Mouse (Mus musculus): ENCODE measurements around the gene Cd47. TPM values are rescaled to one million over a fixed set of nuclear protein-coding genes. Genes with fewer than 3 reads are reported as not detected.

The Cd47 gene
- polyA plus RNA-seq, 1 experiment from 2014 or later: 38.4 TPM

- no peak for DNase-seq (ENCODE audit: low spot score)
- Histone ChIP-seq H3K27me3 (ENCODE audit: low read depth, poor library complexity, severe bottlenecking) (no peaks in the 10 kb centered on the region), H3K27ac (replicated peaks) (no peak overlapping the region), H3K9me3 (replicated peaks) (no peaks in the 10 kb centered on the region), H3K4me3 (no peak overlapping the region), H3K36me3 (no peaks in the 10 kb centered on the region), H3K4me1 (peaks cover 6% of the 10 kb centered on the region)
- WGBS: 92% methylated on average over 1 of the region's 1 CpGs
Observed at GRCm38 (mm10) chr16:49773068-49773467, 27.3 kb upstream of the Cd47 start.

GRCm38 (mm10) chr16:49774059-49775001 lies 26.0 kb upstream of the Cd47 start:
- H3K36me3 ChIP-seq: no peaks in the 10 kb centered on the region
- no peaks in the 10 kb centered on the region for H3K27me3 ChIP-seq (ENCODE audit: low read depth, poor library complexity, severe bottlenecking)
- no peaks in the 10 kb centered on the region for H3K4me1 ChIP-seq
- H3K9me3 ChIP-seq (replicated peaks): no peaks in the 10 kb centered on the region
- H3K27ac ChIP-seq (replicated peaks): no peak overlapping the region
- H3K4me3 ChIP-seq: no peak overlapping the region
- WGBS: 88% methylated on average over 18 of the region's 18 CpGs
- DNase-seq (ENCODE audit: low spot score): no peak

DNA sequence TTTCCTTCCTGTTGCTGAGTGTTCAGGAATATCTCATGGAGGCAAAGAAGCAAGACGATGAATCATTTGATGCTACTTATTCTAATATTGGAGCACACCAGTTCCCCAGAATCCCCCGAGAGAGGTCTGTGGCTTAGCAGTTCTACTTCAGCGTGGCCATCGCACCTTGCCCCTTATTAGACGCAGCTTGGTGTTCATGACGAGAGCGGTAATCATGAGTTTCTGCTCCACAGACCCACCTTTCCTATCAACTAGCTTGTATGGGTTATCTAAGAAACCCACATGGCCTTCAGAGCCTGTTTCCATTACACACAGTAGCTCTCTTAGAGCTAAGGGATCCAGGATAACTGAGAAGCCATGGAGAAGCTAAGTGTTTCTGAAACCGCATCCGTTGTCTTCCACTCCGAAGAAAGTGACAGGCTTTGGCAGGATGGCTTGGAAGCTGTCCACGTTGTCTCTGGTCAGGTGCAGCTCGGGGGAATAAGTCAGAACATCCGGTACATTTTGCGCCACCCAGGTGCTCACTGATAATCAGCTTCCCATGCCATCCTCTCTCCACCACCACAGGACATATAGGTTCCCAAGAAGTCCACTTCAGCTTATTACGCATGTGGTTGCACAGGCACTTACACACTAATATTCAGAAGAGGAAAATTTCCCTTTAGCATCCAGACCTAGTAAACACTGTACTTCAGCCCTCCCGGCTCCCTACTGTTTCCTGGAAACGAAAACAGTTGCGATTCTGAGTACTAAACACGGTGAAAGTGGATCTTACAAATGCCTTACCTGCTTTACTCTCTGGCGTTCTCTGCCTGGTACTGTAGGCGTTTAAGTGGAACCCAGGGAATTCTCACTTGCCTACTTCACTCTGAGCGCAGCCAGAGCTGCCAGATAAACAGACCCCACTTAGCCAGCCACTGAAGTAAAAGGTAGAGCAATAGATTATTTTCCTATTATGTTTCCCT lies 25.0 kb upstream of the Cd47 start:
- DNase-seq (ENCODE audit: low spot score): no peak
- 90% methylated on average over 22 of the region's 22 CpGs for WGBS
- Histone ChIP-seq H3K4me1 (no peaks in the 10 kb centered on the region), H3K9me3 (replicated peaks) (no peaks in the 10 kb centered on the region), H3K4me3 (no peak overlapping the region), H3K27me3 (ENCODE audit: low read depth, poor library complexity, severe bottlenecking) (no peaks in the 10 kb centered on the region), H3K36me3 (no peaks in the 10 kb centered on the region), H3K27ac (replicated peaks) (no peak overlapping the region)

- WGBS: 88% methylated on average over 7 of the region's 7 CpGs
- Histone ChIP-seq H3K4me3 (no peak overlapping the region), H3K36me3 (no peaks in the 10 kb centered on the region), H3K27me3 (ENCODE audit: low read depth, poor library complexity, severe bottlenecking) (no peaks in the 10 kb centered on the region), H3K4me1 (no peaks in the 10 kb centered on the region), H3K27ac (replicated peaks) (no peak overlapping the region), H3K9me3 (replicated peaks) (no peaks in the 10 kb centered on the region)
- no peak for DNase-seq (ENCODE audit: low spot score)
Observed at GRCm38 (mm10) chr16:49776981-49777380, 23.4 kb upstream of the Cd47 start.

- Histone ChIP-seq H3K27ac (replicated peaks) (no peak overlapping the region), H3K36me3 (no peaks in the 10 kb centered on the region), H3K9me3 (replicated peaks) (no peaks in the 10 kb centered on the region), H3K4me3 (no peak overlapping the region), H3K27me3 (ENCODE audit: low read depth, poor library complexity, severe bottlenecking) (no peaks in the 10 kb centered on the region), H3K4me1 (no peaks in the 10 kb centered on the region)
- DNase-seq (ENCODE audit: low spot score): no peak
- WGBS: 89% methylated on average over 5 of the region's 5 CpGs
Observed at GRCm38 (mm10) chr16:49781556-49782156, 18.7 kb upstream of the Cd47 start.

GRCm38 (mm10) chr16:49783369-49783768 lies 17.0 kb upstream of the Cd47 start:
- Histone ChIP-seq H3K4me1 (no peaks in the 10 kb centered on the region), H3K36me3 (no peaks in the 10 kb centered on the region), H3K9me3 (replicated peaks) (no peaks in the 10 kb centered on the region), H3K27ac (replicated peaks) (no peak overlapping the region), H3K27me3 (ENCODE audit: low read depth, poor library complexity, severe bottlenecking) (no peaks in the 10 kb centered on the region), H3K4me3 (no peak overlapping the region)
- DNase-seq (ENCODE audit: low spot score): no peak

DNA sequence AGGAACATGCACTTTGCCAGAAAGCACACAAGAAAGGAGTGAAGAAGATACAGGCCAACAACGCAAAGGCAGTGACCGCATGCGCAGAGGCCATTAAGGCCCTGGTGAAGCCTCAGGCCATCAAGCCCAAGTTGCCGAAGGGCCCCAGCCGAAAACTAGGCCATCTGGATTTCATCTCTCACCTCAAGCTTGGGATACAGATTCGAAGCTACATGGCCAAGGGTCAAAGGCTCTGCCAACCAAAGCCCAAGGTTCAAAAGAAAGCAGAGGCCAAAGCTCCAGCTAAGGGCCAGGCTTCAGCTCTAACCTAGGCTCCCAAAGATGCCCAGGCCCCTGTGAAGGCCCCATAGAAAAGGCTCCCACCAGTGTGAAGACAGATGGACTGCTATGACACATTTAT lies 14.2 kb upstream of the Cd47 start:
- H3K27ac ChIP-seq (replicated peaks): no peak overlapping the region
- WGBS: 91% methylated on average over 6 of the region's 6 CpGs
- no peak for DNase-seq (ENCODE audit: low spot score)
- H3K27me3 ChIP-seq (ENCODE audit: low read depth, poor library complexity, severe bottlenecking): no peaks in the 10 kb centered on the region
- no peaks in the 10 kb centered on the region for H3K9me3 ChIP-seq (replicated peaks)
- H3K4me3 ChIP-seq: no peak overlapping the region
- no peaks in the 10 kb centered on the region for H3K36me3 ChIP-seq
- H3K4me1 ChIP-seq: no peaks in the 10 kb centered on the region

- Histone ChIP-seq H3K36me3 (no peaks in the 10 kb centered on the region), H3K27me3 (ENCODE audit: low read depth, poor library complexity, severe bottlenecking) (no peaks in the 10 kb centered on the region), H3K4me1 (no peaks in the 10 kb centered on the region), H3K4me3 (no peak overlapping the region), H3K27ac (replicated peaks) (no peak overlapping the region), H3K9me3 (replicated peaks) (no peaks in the 10 kb centered on the region)
- WGBS: 93% methylated on average over 5 of the region's 5 CpGs
- no peak for DNase-seq (ENCODE audit: low spot score)
Observed at GRCm38 (mm10) chr16:49787714-49788113, 12.6 kb upstream of the Cd47 start.

- no peaks in the 10 kb centered on the region for H3K27me3 ChIP-seq (ENCODE audit: low read depth, poor library complexity, severe bottlenecking)
- no peak for DNase-seq (ENCODE audit: low spot score)
- WGBS: 86% methylated on average over 9 of the region's 9 CpGs
- no peak overlapping the region for H3K27ac ChIP-seq (replicated peaks)
- no peaks in the 10 kb centered on the region for H3K9me3 ChIP-seq (replicated peaks)
- no peaks in the 10 kb centered on the region for H3K36me3 ChIP-seq
- H3K4me1 ChIP-seq: no peaks in the 10 kb centered on the region
- no peak overlapping the region for H3K4me3 ChIP-seq
Observed at GRCm38 (mm10) chr16:49790575-49791465, 9.5 kb upstream of the Cd47 start.

- Histone ChIP-seq H3K9me3 (replicated peaks) (no peaks in the 10 kb centered on the region), H3K27me3 (ENCODE audit: low read depth, poor library complexity, severe bottlenecking) (no peaks in the 10 kb centered on the region), H3K4me3 (no peak overlapping the region), H3K36me3 (no peaks in the 10 kb centered on the region), H3K27ac (replicated peaks) (no peak overlapping the region), H3K4me1 (no peaks in the 10 kb centered on the region)
- WGBS: 89% methylated on average over 9 of the region's 9 CpGs
- no peak for DNase-seq (ENCODE audit: low spot score)
Observed at GRCm38 (mm10) chr16:49792446-49792878, 7.9 kb upstream of the Cd47 start.

DNA sequence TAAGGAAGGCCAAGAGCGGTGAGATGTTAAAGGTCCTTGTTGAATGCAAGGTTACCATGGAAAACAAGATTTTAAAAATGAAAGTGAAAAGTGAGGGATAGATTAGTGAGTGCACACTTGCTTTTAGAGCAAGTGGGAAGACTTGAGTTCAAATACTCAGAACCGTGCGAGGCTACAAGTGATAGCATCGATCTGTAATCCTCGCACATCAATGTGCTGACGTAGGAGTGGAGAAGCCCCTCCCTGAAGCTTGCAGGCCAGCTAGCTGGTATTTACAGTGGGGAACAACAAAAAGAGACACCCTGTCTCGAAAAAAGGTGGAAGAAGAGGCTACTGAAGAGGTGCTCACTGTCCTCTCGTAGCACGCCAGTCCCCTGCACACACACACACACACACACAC lies 6.7 kb upstream of the Cd47 start:
- 90% methylated on average over 9 of the region's 9 CpGs for WGBS

GRCm38 (mm10) chr16:49796271-49796670 lies 4.1 kb upstream of the Cd47 start:
- no peak for DNase-seq (ENCODE audit: low spot score)
- H3K4me3 ChIP-seq: no peak overlapping the region
- no peaks in the 10 kb centered on the region for H3K27me3 ChIP-seq (ENCODE audit: low read depth, poor library complexity, severe bottlenecking)
- 94% methylated on average over 2 of the region's 2 CpGs for WGBS
- no peaks in the 10 kb centered on the region for H3K36me3 ChIP-seq
- H3K9me3 ChIP-seq (replicated peaks): no peaks in the 10 kb centered on the region
- no peak overlapping the region for H3K27ac ChIP-seq (replicated peaks)
- no peaks in the 10 kb centered on the region for H3K4me1 ChIP-seq

More for the DNA sequence above, 6.7 kb upstream of the Cd47 start:
- H3K36me3 ChIP-seq: no peaks in the 10 kb centered on the region
- no peaks in the 10 kb centered on the region for H3K9me3 ChIP-seq (replicated peaks)
- no peak for DNase-seq (ENCODE audit: low spot score)
- H3K27ac ChIP-seq (replicated peaks): no peak overlapping the region
- no peaks in the 10 kb centered on the region for H3K4me1 ChIP-seq
- no peak overlapping the region for H3K4me3 ChIP-seq
- H3K27me3 ChIP-seq (ENCODE audit: low read depth, poor library complexity, severe bottlenecking): no peaks in the 10 kb centered on the region
